Mouse (Mus musculus): ENCODE data around the gene Tmem60.

- TF ChIP-seq CTCF (IDR thresholded peaks at IDR 0.05; ENCODE audit: control insufficient read depth, insufficient read depth, insufficient replicate concordance, low read depth, low read length) (no peak), POLR2A (IDR thresholded peaks at IDR 0.05; ENCODE audit: control insufficient read depth, low read depth, low read length) (no peak)
Observed at GRCm38 (mm10) chr5:20929669-20930151, 47.7 kb downstream of the Tmem60 start.

Data from testis, adult 2 months (tissue).